Mouse (Mus musculus) gastrocnemius, adult 8-10 months (tissue): ENCODE results near the gene Rai1. TPM values are rescaled to one million over a fixed set of nuclear protein-coding genes. Genes with fewer than 3 reads are reported as not detected.
A peak's percentile ranks its signal among the peaks of the same experiment; 100 is the strongest.

Source experiments
- DNase-seq, 2 experiments: peaks; one replicate each; pipeline ENCODE4 v3.0.0; 2022; ENCODE audit warnings: low spot score in 2 of 2
- total RNA-seq, 4 experiments: library from RNA; stranded (reverse); gene quantifications; 2 replicates each; pipeline ENCODE4 v1.2.4; 2022

The Rai1 gene
- total RNA-seq, 4 experiments from 2014 or later = 18.0 to 25.7 (median 21.4) TPM

GRCm38 (mm10) chr11:60188275-60188853, 83.6 kb downstream of the Rai1 start:
- DNase-seq = no peak

GRCm38 (mm10) chr11:60189501-60190040, 84.8 kb downstream of the Rai1 start:
- DNase-seq = no peak

- DNase-seq = no peak
These were observed 85.3 kb downstream of the Rai1 start for GRCm38 (mm10) chr11:60190055-60190641.

GRCm38 (mm10) chr11:60192534-60192933, 87.7 kb downstream of the Rai1 start:
- no peak for DNase-seq

GRCm38 (mm10) chr11:60193556-60193955, 88.7 kb downstream of the Rai1 start:
- no peak for DNase-seq

- DNase-seq = no peak
These were observed 90.3 kb downstream of the Rai1 start for GRCm38 (mm10) chr11:60195108-60195507.

- no peak for DNase-seq
These were observed 91.5 kb downstream of the Rai1 start for GRCm38 (mm10) chr11:60196344-60196743.

DNA sequence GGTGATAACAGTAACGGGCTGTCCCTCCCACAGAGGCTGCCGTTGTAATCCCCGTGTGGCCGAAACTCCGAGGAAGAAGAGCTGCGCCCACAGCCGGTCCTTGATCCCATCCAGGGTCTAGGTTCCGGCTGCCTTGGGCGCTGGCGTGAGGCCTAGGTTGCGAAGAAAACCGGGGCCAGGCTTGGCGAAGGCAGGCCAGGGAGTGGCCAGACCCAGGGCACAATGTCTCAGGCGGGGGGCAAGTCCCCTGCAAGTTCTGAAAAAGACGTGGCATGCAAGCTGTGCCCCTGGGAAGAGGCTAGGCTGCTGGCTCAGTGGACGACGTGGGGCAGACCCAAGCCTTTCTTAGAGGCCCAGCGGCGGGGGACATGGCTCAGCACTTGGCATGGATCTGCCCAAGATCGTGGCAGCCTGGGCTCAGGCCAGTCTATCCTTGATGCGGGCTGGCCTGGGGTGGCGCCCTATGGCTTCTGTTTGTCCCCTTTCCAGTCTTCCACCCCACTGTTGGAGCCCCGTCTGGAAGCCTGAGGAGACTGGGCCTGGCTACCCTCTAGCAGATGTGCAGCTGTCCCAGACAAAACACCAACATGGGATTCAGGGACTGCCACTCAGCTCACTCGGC, 93.3 kb downstream of the Rai1 start:
- DNase-seq = no peak

DNA sequence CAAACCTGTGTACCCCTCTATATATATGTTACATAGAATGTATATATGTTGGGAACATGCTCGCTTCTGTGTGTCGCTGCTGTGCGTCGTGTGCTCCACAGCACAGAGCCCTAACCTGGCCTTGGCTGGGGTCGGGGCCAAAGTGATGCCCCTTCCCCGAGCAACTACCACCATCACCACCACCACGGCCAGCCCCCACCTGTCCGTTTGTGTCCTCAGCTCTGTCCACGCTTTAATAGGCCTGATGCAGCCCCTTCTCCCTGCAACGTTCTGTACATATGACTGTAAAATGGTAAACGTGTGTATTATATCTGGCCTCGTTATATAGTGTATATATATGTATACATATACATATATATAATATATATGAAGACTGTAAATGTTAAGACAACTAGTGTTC, 93.8 kb downstream of the Rai1 start:
- no peak for DNase-seq

DNA sequence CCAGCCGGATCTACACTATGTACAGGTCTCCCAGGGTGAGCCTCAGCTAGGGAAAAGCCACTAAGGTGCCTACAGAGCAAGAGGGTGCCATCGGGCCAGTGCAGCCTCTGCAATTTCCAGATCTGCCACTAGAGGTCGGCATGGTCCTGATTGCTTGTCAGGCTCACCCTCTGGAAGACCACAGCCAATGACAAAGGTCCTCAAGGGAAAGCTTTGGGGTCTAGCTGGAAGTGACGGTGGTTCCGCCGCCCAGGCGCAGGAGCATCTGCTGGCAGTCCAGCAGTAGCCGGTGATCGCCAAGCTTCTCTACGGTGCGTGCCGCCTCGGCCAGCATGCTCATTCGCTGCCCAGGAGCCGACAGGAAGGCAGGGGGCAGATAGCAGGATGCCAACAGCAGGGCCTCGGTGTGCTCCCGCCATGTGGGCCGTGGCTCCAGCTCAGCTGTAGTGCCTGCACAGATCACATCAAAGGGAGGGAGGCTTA, 94.9 kb downstream of the Rai1 start:
- DNase-seq = peak; percentile 85 to 88

DNA sequence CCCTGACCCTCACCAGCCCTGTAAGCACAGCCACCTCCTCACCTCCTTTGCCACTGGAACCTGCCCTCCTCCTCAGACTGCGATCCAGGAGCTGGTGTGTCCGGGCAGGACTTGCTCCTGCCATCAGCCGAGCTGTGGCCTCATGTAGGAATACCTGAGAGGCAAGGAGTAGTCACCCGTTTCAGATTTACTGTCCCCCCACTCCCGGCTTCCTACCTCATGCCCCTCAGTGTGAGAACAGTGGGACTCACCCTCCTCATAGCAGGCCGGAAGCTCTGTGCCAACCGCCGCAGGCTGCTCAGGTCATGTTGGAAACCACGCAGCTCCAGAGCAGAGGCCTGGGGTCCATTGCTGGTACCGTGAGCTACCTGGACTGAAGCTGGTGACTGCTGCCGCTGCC, 95.6 kb downstream of the Rai1 start:
- DNase-seq = no peak

GRCm38 (mm10) chr11:60202710-60203638, 98.2 kb downstream of the Rai1 start:
- DNase-seq = no peak

DNA sequence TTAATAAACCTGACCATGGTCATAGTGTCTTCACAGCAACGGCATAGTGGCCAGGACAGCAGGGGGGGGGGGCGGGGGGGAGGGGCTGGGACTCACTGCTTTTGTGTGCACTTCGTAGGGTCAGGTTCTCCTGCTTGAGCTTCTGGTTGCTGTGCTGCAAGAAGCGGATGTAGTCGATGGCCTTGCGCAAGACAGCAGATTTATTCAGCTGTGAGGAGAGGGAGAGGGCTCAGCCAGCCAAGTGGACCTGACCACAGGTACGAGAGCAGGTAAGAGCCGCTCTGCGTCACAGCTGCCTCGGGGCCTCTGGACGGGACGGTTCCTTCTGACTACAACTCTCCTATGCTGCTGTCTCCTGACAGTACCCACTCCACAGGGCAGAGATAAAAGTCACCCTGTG, 100.2 kb downstream of the Rai1 start:
- DNase-seq = no peak

DNA sequence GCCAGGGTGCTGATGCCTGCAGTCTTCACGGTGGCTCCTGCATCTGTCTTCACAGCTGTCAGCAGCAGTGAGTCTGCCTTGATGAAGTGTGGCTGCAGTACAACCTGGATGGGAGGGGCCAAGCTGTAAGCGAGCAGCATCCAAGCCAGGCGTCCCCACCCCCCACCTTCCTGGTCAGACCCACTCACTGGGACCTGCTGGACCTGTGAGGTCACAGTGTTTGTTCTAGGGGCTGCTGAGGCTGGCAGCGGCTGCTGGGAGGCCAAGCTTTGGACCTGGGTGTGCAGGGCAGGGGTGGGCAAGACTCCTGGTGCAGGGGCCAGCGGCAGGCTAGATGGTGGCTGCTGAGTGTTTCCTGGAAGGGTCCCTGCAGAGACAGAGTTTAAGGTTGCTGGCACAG, 101.4 kb downstream of the Rai1 start:
- DNase-seq = no peak

- DNase-seq = no peak
These were observed 103.4 kb downstream of the Rai1 start for GRCm38 (mm10) chr11:60208201-60208600.

DNA sequence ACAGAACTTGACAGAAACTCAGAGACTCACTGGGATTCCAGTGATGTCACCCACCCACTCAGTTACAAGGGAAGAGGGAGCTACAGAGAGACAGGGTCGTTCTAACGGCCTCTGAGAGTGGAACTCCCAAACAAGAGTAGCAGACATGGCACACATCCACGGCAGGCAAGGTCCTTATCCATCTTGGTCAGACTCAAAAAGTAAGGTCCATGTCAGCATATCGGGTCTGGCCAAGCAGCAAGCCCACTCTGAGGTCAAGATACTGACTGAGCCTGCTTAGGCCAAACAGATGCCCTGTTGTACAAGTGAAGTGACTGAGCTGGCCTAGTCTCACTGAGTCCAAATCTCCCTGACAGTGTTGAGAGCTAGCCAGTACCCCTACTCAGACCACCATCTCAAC, 103.9 kb downstream of the Rai1 start:
- DNase-seq = no peak

GRCm38 (mm10) chr11:60209217-60209932, 104.6 kb downstream of the Rai1 start:
- peak; percentile 55 to 75 for DNase-seq

DNA sequence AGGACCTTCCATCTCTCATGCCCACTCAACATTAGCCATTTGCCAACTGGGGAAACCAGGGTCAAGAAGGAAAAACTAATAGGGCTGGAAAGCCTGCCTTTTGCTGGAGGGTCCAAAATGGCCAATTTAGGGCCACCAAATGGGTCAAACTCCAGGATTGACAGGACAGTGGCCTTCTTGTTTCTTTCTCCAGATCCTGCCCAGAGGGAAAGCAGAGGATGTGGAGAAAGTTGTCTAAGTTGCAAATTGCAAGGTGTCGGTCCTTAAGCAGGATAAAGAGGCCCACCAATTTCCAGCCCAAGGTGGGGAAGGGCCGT, 105.1 kb downstream of the Rai1 start:
- DNase-seq = no peak

DNA sequence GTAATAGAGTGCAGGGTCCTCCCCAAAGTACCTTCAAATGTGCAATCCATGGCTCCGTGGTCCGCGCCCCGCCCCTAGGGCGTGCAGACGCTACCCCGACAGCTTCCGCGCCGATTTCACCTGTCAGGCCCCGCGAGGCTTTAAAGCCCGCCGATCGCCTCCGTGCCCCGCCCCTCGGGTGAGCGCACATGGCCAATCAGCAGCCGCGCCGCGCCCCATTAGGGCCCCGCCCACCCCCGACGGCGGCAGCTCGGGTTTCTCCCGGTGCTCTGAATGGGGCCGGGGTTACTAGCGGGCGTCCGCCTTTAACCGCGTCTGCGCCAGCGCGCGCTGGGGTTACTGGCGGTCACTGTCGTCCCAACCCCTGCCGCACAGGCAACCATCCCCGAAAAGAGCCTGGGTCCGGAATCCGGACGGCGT, 105.5 kb downstream of the Rai1 start:
- DNase-seq = peak; percentile 95 to 96

- no peak for DNase-seq
These were observed 106.3 kb downstream of the Rai1 start for GRCm38 (mm10) chr11:60211152-60211551.

- no peak for DNase-seq
These were observed 106.9 kb downstream of the Rai1 start for GRCm38 (mm10) chr11:60211761-60212160.
